Mouse (Mus musculus) embryonic facial prominence, embryonic 15.5 days (tissue): ENCODE measurements at regions not wholly inside any gene's neighbourhood (a gene's known extent, or its start where the extent isn't known, plus 50 kb on each side); places are given as distances from the start of the nearest gene placed in this dataset.

Experiments used
- ATAC-seq: fragments of 200-750 bp; cut with Nextera tagmentation; 2 replicates; pipeline ENCODE4 v1.8.0; 2017; ENCODE audit warnings: low read depth, moderate TSS enrichment; ENCODE audit not compliant: insufficient number of reproducible peaks, low FRiP score, low TSS enrichment
- H3K27ac ChIP-seq: fragments of 300-500 bp; sonication (generic); replicated peaks from 2 replicates; pipeline ENCODE4 v1.5.1; 2015; ENCODE audit warnings: mild to moderate bottlenecking, inconsistent platforms
- H3K27me3 ChIP-seq: fragments of 300-500 bp; sonication (generic); 2 replicates; pipeline ENCODE4 v1.6.1; 2015; ENCODE audit warnings: inconsistent platforms
- H3K36me3 ChIP-seq: fragments of 300-500 bp; sonication (generic); 2 replicates; pipeline ENCODE4 v1.6.1; 2015; ENCODE audit warnings: mild to moderate bottlenecking, inconsistent platforms
- H3K4me1 ChIP-seq: fragments of 300-500 bp; sonication (generic); 2 replicates; pipeline ENCODE4 v1.6.1; 2015; ENCODE audit warnings: inconsistent platforms
- H3K4me2 ChIP-seq: fragments of 300-500 bp; sonication (generic); replicated peaks from 2 replicates; pipeline ENCODE4 v1.6.1; 2015; ENCODE audit warnings: mild to moderate bottlenecking, inconsistent platforms
- H3K4me3 ChIP-seq: fragments of 300-500 bp; sonication (generic); replicated peaks from 2 replicates; pipeline ENCODE4 v1.5.1; 2015; ENCODE audit warnings: mild to moderate bottlenecking, inconsistent platforms
- H3K9ac ChIP-seq: fragments of 300-500 bp; sonication (generic); 2 replicates; pipeline ENCODE4 v1.6.1; 2015; ENCODE audit warnings: inconsistent platforms
- H3K9me3 ChIP-seq: fragments of 300-500 bp; sonication (generic); replicated peaks from 2 replicates; pipeline ENCODE4 v1.6.1; 2016; ENCODE audit warnings: inconsistent platforms
- WGBS: fragments of 180-500 bp; shearing (Covaris S2); methylation state at CpG from one replicate; pipeline ENCODE4 v1.1.7; 2015; 5-methylcytosine and 5-hydroxymethylcytosine counted together

GRCm38 (mm10) chr8:10722342-10722741 lies 285.9 kb downstream of the Irs2 start:
- Histone ChIP-seq H3K27me3 (no peaks in the 10 kb centered on the region), H3K4me1 (no peaks in the 10 kb centered on the region), H3K4me2 (no peak overlapping the region), H3K4me3 (no peak overlapping the region), H3K27ac (no peak overlapping the region), H3K9ac (no peak overlapping the region), H3K9me3 (no peaks in the 10 kb centered on the region), H3K36me3 (no peaks in the 10 kb centered on the region)
- WGBS: 93% methylated on average over 3 of the region's 3 CpGs
- ATAC-seq: no peak

- Histone ChIP-seq H3K9me3 (no peaks in the 10 kb centered on the region), H3K36me3 (no peaks in the 10 kb centered on the region), H3K4me2 (no peak overlapping the region), H3K27me3 (no peaks in the 10 kb centered on the region), H3K9ac (no peak overlapping the region), H3K4me3 (no peak overlapping the region), H3K4me1 (no peaks in the 10 kb centered on the region), H3K27ac (no peak overlapping the region)
- no peak for ATAC-seq
- whole genome bisulfite sequencing: 71% methylated on average over 10 of the region's 10 CpGs
Observed at GRCm38 (mm10) chr8:10721146-10721862, 287.0 kb downstream of the Irs2 start.

DNA sequence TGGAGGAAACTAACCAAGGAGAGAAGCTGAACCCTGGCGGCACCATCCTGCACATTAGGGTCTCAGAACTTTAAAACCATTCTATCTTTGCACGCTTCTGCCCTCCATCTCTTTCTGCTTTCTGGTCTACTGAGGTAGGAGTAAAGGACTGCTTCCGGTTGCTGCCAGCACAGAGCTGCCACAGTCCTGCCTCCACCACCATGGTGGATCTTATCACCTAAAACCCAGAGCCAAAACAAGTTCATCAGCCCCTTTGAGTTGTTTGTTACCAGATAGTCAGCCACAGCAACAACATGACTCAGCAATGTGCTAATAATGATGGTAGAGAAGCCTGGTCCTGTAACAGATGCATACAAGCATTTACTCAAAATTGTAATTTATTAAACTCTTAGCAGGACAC lies 287.9 kb downstream of the Irs2 start:
- Histone ChIP-seq H3K27me3 (no peaks in the 10 kb centered on the region), H3K4me1 (no peaks in the 10 kb centered on the region), H3K4me3 (no peak overlapping the region), H3K4me2 (no peak overlapping the region), H3K9ac (no peak overlapping the region), H3K27ac (no peak overlapping the region), H3K36me3 (no peaks in the 10 kb centered on the region), H3K9me3 (no peaks in the 10 kb centered on the region)
- no peak for ATAC-seq
- 95% methylated on average over 3 of the region's 3 CpGs for WGBS

DNA sequence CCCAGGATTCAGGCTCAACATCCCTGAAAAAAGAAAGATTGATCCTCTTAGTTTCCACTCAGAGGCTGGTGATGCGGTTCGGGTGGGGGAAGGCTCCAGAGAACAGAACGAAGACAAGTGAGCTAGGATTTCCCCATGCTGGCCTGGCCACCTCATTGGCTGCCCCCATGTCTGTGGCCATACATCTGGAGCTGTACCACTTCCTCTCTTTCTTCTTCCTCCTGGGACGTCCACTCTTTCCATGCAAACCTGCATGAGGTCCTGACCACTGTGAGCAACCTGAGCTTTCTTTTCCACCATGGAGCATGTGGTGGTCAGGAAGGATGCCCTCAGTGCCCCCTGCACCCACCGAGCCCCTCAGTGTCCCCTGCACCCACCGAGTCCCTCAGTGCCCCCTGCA lies 288.8 kb downstream of the Irs2 start:
- ATAC-seq: no peak
- H3K9ac ChIP-seq: no peak overlapping the region
- WGBS: 93% methylated on average over 6 of the region's 6 CpGs
- no peak overlapping the region for H3K27ac ChIP-seq
- H3K27me3 ChIP-seq: no peaks in the 10 kb centered on the region
- no peak overlapping the region for H3K4me2 ChIP-seq
- no peaks in the 10 kb centered on the region for H3K36me3 ChIP-seq
- H3K4me1 ChIP-seq: no peaks in the 10 kb centered on the region
- H3K4me3 ChIP-seq: no peak overlapping the region
- no peaks in the 10 kb centered on the region for H3K9me3 ChIP-seq

- ATAC-seq: no peak
- Histone ChIP-seq H3K36me3 (no peaks in the 10 kb centered on the region), H3K4me2 (no peak overlapping the region), H3K9me3 (no peaks in the 10 kb centered on the region), H3K27me3 (no peaks in the 10 kb centered on the region), H3K4me1 (no peaks in the 10 kb centered on the region), H3K27ac (no peak overlapping the region), H3K9ac (no peak overlapping the region), H3K4me3 (no peak overlapping the region)
- WGBS: 64% methylated on average over 8 of the region's 8 CpGs
Observed at GRCm38 (mm10) chr8:10717297-10717696, 291.0 kb downstream of the Irs2 start.

DNA sequence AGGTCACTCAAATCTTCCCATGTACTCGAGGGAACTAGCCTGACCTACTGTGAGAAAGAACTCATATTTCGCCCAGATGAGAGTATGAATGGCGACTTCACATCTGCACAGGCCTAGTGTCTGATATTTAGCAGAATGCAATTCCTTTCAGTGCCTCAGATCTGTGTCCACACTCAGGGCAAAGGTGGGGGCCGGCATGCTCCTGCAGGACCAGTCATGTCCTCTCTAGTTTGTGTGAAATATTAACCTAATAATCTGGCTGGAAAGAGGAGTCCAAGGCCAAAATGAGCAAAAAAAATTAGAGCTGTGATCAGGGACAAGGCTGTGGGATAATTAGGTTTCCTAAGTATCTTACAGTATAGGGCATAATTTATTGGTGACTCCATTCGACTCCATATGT lies 292.1 kb downstream of the Irs2 start:
- Histone ChIP-seq H3K4me1 (no peaks in the 10 kb centered on the region), H3K4me2 (no peak overlapping the region), H3K4me3 (no peak overlapping the region), H3K27ac (no peak overlapping the region), H3K27me3 (no peaks in the 10 kb centered on the region), H3K36me3 (no peaks in the 10 kb centered on the region), H3K9ac (no peak overlapping the region), H3K9me3 (no peaks in the 10 kb centered on the region)
- WGBS: 78% methylated on average over 5 of the region's 5 CpGs
- ATAC-seq: no peak

DNA sequence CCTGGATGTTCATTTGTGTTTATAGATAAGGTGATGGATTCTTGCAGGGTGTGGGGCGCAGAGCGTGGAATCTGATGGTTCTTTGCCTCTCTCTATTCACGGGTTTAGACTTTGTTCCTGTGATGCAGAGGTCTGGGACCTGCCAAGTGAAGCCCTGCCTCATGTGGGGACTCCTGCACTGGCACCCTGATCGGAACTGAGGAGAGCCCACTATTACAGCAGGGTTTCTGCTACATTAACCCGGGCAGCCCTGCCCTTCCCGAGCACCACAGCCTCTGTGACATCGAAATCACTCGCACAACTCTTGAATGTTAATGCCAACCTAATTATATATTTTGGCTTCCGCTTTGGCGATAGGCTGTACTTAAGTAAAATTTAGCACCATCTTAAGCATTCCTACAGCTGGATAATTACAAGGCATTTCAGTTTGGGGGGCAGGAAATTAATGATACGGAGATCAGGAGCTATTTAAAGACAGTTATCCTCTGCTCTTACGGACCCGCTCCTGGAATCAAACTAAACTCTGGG lies 294.7 kb downstream of the Irs2 start:
- H3K27ac ChIP-seq: no peak overlapping the region
- H3K4me2 ChIP-seq: no peak overlapping the region
- H3K4me3 ChIP-seq: no peak overlapping the region
- no peaks in the 10 kb centered on the region for H3K36me3 ChIP-seq
- H3K4me1 ChIP-seq: no peaks in the 10 kb centered on the region
- 68% methylated on average over 13 of the region's 13 CpGs for WGBS
- H3K27me3 ChIP-seq: no peaks in the 10 kb centered on the region
- H3K9ac ChIP-seq: no peak overlapping the region
- H3K9me3 ChIP-seq: no peaks in the 10 kb centered on the region
- ATAC-seq: peak; percentile 39; the same call in 1 of the 2 replicates

GRCm38 (mm10) chr8:10712118-10712689 lies 296.1 kb downstream of the Irs2 start:
- H3K4me1 ChIP-seq: no peaks in the 10 kb centered on the region
- no peak overlapping the region for H3K9ac ChIP-seq
- H3K27ac ChIP-seq: no peak overlapping the region
- no peaks in the 10 kb centered on the region for H3K36me3 ChIP-seq
- H3K4me2 ChIP-seq: no peak overlapping the region
- H3K4me3 ChIP-seq: no peak overlapping the region
- ATAC-seq: no peak
- H3K9me3 ChIP-seq: no peaks in the 10 kb centered on the region
- WGBS: 77% methylated on average over 7 of the region's 7 CpGs
- no peaks in the 10 kb centered on the region for H3K27me3 ChIP-seq

GRCm38 (mm10) chr8:10711474-10711873 lies 296.8 kb downstream of the Irs2 start:
- no peak overlapping the region for H3K27ac ChIP-seq
- no peak for ATAC-seq
- no peaks in the 10 kb centered on the region for H3K36me3 ChIP-seq
- H3K4me2 ChIP-seq: no peak overlapping the region
- H3K9ac ChIP-seq: no peak overlapping the region
- H3K27me3 ChIP-seq: no peaks in the 10 kb centered on the region
- H3K4me1 ChIP-seq: no peaks in the 10 kb centered on the region
- no peak overlapping the region for H3K4me3 ChIP-seq
- H3K9me3 ChIP-seq: no peaks in the 10 kb centered on the region
- 71% methylated on average over 7 of the region's 7 CpGs for WGBS

DNA sequence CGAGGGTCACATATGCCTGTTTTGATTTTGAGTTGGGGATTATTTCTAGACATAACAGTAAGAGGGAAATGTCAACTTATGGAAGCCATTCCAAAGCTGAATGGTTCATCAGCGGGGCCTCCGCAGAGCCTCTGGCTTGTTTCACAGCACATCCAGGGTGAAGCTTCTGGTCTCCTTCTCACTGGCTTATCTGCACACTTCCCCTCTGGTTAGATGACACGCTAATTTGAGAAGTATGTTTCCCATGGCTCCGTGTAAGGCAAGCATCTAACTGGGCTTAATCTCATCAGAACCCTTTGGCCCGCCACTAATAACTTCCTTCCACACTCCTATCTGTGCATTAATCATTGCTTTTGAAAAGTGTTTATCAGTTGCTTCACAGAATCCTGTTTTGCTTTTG lies 299.7 kb downstream of the Irs2 start:
- Histone ChIP-seq H3K4me2 (no peak overlapping the region), H3K4me1 (no peaks in the 10 kb centered on the region), H3K27me3 (no peaks in the 10 kb centered on the region), H3K9ac (no peak overlapping the region), H3K36me3 (no peaks in the 10 kb centered on the region), H3K9me3 (no peaks in the 10 kb centered on the region), H3K4me3 (no peak overlapping the region), H3K27ac (no peak overlapping the region)
- WGBS: 60% methylated on average over 6 of the region's 6 CpGs
- no peak for ATAC-seq

GRCm38 (mm10) chr8:10707122-10707521 lies 301.1 kb downstream of the Irs2 start:
- no peak for ATAC-seq
- no peak overlapping the region for H3K4me2 ChIP-seq
- H3K36me3 ChIP-seq: no peaks in the 10 kb centered on the region
- no peak overlapping the region for H3K27ac ChIP-seq
- H3K9me3 ChIP-seq: no peaks in the 10 kb centered on the region
- no peaks in the 10 kb centered on the region; the same call in 1 of the 2 replicates for H3K27me3 ChIP-seq
- no peaks in the 10 kb centered on the region for H3K4me1 ChIP-seq
- H3K4me3 ChIP-seq: no peak overlapping the region
- no peak overlapping the region for H3K9ac ChIP-seq

- no peak overlapping the region for H3K27ac ChIP-seq
- H3K4me3 ChIP-seq: no peak overlapping the region
- 70% methylated on average over 7 of the region's 7 CpGs for WGBS
- H3K9ac ChIP-seq: no peak overlapping the region
- no peaks in the 10 kb centered on the region for H3K4me1 ChIP-seq
- no peak overlapping the region for H3K4me2 ChIP-seq
- no peak for ATAC-seq
- H3K9me3 ChIP-seq: no peaks in the 10 kb centered on the region
- no peaks in the 10 kb centered on the region for H3K36me3 ChIP-seq
- no peaks in the 10 kb centered on the region; the same call in 1 of the 2 replicates for H3K27me3 ChIP-seq
Observed at GRCm38 (mm10) chr8:10705909-10706308, 302.3 kb downstream of the Irs2 start.
